Mouse (Mus musculus): Measurements from ENCODE around the gene Gm45261.
A peak's percentile ranks its signal among the peaks of the same experiment; 100 is the strongest.

Gene Gm45261

DNA sequence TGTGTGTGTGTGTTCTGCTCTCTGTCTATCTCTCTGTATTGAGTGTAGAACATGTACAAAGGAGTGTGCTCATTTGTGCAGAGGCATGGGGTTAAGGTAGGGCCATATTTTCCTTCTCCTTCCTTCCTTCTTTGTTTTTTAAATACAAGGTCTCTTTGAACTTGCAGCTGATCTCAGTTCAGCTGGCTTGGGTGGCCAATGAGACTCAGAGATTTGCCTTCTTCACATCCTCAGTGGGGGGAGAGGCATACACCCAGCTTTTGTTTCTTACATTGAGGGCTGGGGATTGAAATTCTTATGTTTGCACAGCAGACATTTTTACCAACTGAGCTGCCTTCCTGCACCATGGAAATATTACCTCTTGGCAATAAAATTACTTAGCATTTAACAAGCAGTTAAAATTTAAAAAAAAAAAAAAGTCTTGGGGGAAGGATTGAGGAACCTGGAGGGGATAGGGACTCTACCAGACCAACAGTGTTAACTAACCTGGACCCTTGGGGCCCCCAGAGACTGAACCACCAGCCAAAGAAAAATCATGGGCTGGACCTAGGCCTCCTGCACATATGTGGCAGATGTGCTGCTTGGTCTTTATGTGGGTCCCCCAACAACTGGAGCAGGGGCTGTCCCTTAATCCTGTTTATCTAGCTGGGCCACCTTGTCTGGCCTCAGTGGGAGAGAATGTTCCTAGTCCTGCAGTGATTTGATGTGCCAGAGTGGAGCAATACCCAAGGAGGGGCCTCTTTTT lies 50.8 kb downstream of the Gm45261 start:
- no peak for DNase-seq (ENCODE audit: inconsistent ontology term)

DNA sequence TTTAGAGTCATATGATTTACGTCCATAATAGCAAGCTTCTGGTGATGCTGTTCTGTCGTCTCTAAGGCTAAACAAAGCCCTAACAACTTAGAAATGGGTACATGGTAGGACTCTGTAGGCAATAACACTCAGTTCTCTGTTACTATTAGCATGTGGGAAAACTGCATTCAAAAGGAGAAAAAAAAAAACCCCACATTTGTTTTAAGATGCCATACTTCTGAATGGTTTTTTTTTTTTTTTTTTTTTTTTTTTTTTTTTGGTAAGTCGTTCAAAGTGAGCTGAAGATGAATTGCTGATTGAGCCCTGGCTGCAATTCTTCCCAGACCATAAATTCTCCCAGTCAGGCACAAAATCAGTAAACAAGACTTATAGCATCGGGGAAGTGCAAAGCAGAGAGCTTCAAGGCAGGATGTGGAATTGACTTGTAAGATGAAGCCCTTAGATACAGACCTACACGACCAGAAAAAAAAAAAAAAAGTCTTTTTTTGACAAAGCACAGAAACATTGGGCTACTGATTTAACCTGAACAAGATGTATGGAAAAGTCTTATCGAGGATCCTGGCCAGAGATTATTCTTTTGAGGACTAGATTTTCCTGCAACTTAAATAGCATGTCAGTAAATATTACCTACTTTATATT lies 51.7 kb downstream of the Gm45261 start:
- DNase-seq (ENCODE audit: inconsistent ontology term): no peak

GRCm38 (mm10) chr1:80408586-80408985 lies 52.7 kb downstream of the Gm45261 start:
- DNase-seq (ENCODE audit: inconsistent ontology term): peak; percentile 80

DNA sequence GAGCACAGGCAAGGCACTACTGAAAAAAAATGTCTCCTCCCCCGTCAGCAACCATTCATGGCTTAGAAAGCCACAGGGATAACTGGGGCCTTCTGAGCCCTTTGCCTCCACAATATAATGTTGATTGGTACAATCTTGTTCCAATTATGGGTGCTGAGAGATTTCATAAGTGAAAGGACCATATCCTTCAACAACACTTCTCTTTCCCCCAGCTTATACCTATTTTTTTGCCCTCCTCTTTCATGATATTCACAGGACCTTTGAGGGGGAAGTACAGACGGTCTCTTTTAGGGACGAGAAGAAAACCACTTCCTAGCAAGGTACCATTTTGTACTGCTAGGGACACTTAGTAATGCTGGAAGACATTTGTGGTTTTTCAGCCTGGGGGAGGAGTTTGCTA lies 57.1 kb downstream of the Gm45261 start:
- DNase-seq (ENCODE audit: inconsistent ontology term): no peak

DNA sequence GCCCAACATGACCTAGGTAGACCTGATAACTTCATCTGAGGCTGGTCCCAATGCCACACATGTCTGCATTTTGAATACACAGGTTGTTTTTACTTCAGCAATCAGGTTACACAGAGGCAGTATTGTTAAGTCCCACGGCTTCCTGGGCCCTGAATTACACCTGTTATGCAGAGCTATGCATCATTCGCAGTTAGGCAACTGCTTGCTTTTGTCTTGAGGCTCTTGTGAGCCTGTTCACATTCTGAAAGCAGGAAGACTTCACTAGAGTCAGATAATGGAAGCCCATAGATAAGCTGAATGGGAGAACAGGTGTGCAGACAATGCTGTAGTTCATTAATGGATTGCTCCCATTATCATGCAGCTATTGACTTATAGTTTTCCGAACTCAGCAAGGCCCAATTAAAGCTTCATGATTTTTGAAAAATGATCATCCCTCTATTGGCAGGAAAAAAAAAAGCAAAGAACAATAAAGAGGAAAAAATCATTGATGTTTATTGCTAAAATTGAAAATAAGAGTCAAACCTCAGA lies 57.8 kb downstream of the Gm45261 start:
- no peak for DNase-seq (ENCODE audit: inconsistent ontology term)

GRCm38 (mm10) chr1:80401961-80402360 lies 59.3 kb downstream of the Gm45261 start:
- DNase-seq (ENCODE audit: inconsistent ontology term): no peak

All from Muller cell, postnatal 12 days (primary cell).